Mouse (Mus musculus): ENCODE measurements around the gene Cavin1.

Gene Cavin1

DNA sequence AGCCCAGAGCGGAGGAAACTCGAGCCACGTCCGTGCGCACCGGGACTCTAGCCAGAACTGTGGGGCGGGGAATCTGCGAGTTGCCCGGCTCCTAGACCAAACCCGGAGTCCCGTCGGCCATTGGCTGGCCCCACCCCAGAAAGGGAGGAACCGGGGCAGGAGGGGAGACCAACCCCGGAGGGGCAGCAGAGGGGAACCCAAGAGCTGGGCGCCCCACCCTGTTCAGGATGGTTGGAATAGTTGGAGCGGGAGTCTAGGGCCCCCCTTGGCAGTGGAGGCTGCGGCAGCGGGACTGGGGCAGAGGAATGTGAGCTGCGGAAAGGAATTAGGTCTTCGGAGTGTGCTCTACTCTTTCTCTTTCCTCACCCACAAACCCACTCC is at the start of gene Cavin1:
Cavin1 (minus strand) TSS at position 331 of the 381 bp plus-strand sequence.
- DNase-seq (ENCODE audit: low read depth) = no peak

DNA sequence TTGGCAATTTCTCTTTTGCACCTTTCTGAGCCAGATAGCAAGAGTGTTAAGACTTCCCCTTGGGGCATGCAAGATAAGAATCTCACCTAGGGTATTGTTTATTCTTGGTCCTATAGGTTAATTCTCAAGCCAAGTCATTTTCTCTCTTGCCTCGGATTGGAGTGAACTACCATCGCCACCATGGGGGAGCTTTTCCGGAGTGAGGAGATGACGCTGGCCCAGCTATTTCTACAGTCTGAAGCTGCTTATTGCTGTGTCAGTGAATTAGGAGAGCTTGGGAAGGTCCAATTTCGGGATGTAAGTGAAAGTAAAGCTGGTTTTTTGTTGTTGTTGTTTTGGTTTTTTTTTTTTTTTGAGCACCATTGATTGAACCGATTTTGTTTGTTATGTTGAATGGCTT is 41.0 kb upstream of the Cavin1 start:
- DNase-seq (ENCODE audit: low read depth) = no peak

DNA sequence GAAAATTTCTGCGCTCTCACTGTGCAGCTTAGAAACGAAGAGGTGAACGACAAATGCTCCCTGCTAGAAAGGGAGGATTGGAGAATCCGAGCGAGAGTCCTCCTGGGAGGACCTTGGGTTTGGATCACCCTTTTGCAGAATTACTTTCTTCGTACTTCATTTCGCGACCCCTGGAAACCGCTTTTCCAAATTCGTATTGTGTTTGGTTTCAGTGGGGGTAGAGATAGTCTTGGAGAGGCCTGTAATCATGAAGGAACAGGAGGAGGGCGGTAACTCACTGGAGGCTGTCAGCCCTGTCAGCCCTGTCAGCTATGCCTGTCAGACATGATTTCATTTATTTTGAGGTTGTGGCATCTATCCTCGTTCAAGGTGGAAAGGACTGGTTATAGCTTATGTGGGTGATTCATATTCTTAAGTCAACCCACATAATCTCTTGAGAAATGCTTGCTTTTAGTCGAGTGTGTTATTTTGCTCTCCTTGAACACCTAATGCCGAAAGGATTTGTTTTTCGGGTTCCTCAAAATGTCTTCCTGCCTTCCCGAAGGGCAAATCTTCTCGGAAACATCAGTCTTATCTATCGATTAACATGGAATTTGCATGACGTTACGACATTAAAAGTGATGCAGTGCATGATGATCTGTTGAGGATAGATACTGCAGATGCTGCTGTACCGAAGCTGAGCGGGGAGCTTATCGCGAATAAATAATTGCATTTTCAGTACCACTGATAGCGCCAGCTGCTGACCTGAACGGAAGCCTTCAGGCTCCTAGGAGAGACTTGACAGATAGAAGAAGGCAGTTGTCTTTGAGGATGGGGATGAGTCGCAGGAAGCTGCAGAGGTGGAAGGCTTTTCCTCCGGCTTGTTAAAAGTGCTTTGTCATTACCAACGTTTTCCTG is 39.4 kb upstream of the Cavin1 start:
- DNase-seq (ENCODE audit: low read depth) = peak; percentile 60

DNA sequence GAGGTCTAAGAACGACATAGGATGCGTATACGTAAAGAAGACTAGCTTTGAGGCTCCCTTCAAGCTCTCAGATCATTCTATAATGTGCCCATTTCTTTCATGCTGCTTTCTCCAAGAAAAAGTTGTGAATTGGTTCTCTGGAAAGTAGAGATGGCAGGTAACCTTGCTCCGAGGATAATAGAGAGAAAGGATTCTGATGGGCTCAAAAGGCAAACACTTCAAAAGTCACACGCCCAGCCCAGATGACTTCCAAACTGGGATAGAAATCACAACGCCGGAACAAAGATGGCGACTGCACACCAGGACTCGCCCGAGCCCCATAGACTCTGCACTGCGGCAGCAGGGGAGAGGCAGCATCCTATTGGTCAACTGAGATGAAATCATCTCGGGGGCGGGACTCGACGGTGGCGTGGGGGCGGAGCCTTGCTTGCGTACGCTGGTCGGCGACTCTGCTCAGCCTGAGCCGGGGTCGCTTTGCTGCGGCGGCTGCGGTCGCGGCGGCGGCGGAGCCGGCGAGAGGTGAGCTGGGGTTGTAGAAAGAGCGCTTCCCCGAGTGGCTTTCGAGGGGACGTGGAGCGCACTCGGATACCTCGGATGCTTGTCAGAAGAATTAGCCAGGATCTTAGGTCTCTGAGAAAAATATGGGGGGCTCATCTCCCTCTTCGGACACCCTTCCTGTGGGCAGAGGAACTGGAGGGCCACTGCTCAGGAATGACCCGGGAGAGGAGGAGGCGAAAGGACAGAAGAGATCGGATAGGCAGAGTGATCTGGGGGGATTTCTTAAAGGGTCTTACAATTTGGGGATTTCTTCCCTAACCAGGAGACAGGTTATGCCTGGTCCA is 38.6 kb upstream of the Cavin1 start, which contains the start of gene Atp6v0a1:
Atp6v0a1 (plus strand) TSS at position 407 of the 842 bp plus-strand sequence.
- DNase-seq (ENCODE audit: low read depth) = peak; percentile 95

DNA sequence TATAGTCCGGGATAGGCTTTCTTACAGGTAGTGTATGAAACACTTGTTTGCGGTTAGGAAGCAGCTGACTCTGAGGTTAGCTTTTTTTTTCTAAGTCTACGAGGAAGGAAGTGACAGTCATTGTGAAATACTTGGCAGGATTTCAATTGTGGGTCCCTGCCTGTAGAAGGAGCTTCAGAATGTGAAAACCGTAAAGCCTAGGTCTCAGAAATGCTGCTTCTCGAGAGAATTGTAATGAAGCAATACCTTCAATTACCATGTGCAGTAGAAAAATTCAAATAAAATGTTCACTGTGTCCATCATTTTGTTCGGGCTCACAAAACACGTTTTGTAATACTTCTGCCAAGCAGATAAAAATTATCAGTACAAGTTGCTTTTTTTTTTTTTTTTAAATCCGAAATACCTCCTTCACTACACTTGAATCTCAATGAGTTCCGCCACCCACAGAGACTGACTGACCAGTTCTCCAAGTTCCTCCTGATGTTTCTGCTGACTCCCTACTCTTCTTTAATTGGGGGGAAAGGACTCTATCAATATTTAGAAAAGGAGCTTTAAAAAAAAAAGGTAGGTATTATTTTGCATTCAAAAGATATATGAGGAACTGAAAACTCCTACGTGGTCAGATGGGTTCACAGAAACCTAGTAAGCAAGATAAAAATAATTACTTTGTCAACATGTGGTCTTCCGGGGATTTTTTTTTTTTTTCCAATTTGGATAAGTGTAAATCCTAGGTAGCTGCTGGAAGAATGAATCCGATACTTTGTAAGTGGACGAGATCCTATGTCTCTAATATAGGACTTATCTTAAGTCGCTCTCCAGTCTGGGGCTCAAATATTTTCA is 37.7 kb upstream of the Cavin1 start:
- peak; percentile 92 for DNase-seq (ENCODE audit: low read depth)

DNA sequence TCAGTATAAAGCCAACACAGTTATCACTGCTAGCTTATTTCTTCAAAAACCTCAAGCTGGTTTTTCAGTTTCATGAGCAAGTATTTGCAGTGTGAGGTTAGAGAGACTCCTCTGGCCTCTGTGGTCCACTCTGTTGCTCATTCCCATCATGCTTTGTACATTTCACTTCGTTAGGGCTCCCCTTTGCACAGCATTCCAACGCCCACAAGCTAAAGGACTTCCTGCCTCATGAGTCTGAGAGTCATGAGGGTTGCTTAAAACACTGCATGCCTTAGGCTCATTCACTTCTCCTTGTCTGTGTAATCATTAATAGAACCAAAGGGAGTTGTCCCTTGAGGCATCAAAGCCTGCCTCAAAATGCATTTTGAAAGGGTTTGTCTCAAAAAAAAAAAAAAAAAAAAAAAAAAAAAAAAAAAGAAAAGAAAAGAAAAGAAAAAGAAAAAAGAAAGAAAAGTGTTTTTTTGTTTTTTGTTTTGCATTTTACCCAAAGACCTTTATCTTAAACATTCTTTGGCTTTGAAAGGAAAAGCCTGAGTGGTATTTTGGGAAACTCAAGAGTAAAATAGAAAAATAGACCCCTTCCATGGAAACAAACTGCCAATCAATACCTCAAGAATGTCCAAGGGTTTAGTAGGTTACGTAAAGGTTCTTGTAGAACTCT is 32.5 kb upstream of the Cavin1 start:
- peak; percentile 40 for DNase-seq (ENCODE audit: low read depth)

DNA sequence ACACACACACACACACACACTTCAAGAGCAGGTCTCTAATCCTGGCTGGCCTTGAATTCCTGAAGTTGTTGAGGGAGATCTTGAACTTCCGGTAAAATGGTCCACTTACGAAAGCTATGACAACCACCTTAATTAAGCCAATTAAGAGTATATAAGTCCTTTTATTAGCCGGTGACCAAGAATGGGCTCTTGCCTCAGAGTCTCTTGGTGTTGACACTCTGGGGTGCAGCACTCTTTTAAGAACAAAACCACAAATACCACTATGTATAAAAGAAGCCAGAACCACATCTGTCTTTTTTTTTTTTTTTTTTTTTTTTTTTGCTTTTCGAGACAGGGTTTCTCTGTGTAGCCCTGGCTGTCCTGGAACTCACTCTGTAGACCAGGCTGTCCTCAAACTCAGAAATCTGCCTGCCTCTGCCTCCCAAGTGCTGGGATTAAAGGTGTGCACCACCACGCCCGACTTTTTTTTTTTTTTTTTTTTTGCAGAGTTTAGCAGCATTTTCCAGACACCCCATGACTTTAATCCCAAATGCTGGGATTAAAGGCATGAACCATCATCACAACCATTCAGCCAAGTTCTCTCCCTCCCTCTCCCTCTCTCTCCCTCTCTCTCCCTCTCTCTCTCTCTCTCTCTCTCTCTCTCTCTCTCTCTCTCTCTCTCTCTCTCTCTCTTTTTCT is 31.3 kb upstream of the Cavin1 start:
- DNase-seq (ENCODE audit: low read depth) = peak; percentile 46

DNA sequence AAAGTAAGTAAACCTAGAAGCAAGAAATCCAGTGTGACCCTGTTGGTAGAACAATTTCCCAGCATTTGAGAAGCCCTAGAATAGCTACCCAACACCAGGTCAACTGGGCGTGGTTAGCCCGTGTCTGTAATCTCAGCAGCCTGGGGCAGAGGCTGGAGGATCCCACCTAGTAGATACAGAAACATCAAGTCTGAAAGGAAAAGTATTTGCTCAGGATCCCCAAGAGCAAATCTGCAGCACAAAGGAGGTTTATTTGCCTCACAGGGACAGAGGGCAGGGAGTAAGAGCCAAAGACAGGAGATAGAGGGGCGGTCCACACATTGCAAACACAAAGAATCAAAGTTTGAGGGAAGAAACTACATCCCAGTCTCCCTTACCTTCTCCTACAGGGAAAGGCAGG is 28.6 kb upstream of the Cavin1 start:
- DNase-seq (ENCODE audit: low read depth) = no peak

DNA sequence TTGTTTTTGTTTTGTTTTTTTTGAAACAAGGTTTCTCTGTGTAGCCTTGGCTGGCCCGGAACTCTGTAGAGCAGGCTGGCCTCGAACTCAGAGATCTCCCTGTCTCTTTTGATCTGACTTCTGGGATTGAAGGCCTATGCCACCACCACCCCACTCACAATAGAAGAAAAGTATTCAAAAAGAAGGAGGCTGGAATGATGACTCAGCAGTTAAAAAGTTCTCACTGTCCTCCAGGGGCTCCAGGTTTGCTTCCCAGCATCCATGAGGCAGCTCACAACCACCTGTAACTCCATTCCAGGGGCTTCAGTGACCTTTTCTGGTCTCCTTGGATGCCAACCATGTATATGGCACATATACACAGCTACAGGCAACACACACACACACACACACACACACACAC is 28.1 kb upstream of the Cavin1 start:
- no peak for DNase-seq (ENCODE audit: low read depth)

DNA sequence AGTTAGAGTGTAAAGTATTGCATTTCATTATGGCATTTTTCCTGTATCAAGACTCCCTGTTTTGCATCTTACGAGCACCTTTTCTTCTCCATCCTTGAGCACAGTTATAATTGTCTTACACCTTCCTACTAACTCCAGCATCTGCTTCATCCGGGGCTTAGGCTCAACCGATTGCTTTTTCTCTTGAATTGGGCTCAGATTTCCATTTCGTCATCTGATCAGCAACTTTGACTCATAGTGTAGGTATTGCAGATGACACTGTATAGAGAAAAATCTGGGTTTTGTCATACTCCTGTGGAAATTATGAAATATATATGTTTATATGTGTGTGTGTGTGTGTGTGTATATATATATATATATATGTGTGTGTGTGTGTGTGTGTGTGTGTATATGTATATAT is 25.8 kb upstream of the Cavin1 start:
- DNase-seq (ENCODE audit: low read depth) = no peak

DNA sequence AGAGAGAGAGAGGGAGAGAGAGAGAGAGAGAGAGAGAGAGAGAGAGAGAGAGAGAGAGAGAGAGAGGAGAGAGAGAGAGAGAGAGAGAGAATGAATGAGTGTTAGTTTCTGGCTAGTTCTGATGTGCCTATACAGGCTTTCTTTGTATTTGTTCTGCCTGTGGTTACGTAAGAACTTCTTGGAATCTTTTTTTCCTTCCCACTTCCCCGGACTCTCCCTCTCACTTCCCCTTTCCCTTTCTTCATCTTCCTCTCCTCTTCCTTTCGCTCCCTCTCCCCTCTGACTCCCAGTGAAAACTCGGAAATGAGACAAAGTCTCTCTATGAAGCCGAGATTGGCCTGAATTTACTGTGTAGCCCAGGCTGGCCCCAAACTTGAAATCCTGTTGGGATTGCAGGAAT is 24.0 kb upstream of the Cavin1 start:
- no peak for DNase-seq (ENCODE audit: low read depth)

DNA sequence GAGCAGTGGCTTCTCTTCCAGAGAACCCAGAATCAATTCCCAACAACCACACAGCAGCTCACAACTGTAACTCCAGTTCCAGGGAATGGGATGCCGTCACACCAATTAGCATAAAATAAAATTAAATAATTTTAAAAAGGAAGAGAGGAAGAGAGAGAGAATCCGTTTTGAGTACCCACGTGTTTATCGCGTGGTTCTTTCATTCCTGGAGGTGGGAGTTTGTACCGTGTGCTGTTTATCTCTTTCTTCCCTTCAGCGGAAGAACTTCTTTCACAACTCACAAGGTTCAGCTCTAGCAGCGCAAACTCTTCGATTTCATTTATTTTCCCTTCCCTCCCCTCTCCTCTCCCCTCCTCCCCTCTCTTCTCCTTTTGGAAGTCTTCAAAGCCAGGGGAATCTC is 23.5 kb upstream of the Cavin1 start:
- DNase-seq (ENCODE audit: low read depth) = no peak

DNA sequence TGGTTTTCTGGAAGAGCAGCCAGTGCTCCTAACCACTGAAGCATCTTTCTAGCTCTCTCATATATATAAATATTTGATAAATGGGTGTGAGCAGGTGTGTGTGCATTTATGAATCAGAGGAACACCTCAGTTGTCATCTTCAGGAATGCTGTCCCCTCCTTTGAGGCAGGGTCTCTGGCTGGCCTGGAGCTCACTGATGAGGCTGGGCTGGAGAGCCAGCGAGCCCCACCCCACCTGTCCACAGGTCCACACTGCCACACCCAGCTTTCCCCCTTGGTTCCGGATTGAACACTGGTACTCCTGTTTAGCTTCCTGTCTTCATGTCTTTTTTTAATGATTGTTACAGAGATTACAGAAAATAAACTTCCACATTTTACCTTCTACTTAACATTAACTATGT is 22.8 kb upstream of the Cavin1 start:
- DNase-seq (ENCODE audit: low read depth) = no peak

DNA sequence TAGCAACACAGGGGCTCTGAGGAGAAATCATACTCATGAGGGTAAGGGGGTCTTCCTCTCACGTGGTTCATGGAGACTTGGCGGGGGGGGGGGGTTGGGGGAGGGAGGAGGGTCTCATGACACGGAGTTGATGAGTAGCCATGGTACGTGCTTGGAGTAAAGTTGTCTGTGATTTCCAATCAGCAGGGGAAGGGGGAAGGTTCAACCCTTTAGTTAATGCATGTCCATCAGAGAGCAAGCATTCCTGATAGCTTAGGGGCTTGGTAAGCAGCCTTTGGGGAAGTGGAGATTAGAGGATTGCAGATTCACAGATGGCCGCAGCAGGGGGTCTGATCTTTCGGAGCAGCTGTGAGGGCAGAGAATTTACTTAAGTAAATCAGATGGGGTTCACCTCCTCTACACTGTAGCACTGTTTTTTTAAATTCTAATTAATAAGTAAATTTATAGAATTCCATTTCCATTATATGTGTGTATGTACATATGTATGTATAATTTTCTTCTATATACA is 20.4 kb upstream of the Cavin1 start:
- no peak for DNase-seq (ENCODE audit: low read depth)

DNA sequence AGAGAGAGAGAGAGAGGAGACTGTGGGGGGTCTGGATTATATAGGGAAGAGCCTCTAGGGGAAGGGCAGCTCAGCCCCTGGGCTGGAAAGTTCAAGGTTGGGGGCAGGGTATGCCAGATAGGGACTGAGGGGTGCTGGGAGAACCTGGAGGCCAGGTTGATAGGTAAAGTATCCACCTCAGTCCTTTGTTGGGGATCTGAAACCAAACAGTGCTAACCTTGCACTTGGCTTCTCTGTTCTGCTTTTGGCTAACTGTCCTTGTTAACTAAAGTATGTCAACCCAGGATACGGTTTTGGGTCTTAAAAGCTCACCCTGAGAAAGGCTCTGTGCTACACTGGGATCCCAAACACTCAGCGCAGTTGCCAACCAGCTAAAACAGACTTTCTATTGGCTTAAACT is 19.0 kb upstream of the Cavin1 start:
- DNase-seq (ENCODE audit: low read depth) = no peak

DNA sequence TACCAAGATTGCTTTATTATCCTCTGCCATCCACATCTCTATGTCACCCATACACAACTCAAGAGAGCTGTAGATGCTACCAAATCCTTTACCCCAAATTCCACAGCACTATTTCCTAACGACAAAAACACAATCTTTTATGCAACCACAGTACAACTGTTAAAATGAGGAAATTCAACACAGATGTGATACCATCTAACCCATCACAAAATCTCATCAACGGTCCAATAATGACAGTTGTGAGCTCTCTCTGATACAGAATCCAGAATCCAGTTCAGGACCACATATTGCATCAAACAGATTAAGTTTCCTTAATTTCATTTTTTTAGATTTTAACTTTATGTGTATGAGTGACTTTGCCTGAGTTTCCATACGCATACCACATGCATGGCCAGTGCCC is 18.0 kb upstream of the Cavin1 start:
- DNase-seq (ENCODE audit: low read depth) = no peak

DNA sequence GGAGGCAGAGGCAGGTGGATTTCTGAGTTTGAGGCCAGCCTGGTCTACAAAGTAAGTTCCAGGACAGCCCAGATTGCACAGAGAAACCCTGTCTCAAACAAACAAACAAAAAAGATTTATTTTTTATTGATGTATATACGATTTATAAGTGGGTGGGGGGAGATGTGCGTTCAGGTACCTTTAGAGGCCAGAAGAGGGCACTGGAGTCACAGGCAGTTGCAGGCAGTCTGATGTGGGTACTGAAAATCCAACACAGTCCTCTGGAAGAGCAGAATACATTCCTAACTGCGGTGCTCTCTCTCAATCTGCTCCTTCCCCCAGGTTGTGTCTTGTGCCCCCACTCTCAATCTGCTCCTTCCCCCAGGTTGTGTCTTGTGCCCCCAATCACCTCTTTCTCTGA is 14.9 kb upstream of the Cavin1 start:
- peak; percentile 41 for DNase-seq (ENCODE audit: low read depth)

DNA sequence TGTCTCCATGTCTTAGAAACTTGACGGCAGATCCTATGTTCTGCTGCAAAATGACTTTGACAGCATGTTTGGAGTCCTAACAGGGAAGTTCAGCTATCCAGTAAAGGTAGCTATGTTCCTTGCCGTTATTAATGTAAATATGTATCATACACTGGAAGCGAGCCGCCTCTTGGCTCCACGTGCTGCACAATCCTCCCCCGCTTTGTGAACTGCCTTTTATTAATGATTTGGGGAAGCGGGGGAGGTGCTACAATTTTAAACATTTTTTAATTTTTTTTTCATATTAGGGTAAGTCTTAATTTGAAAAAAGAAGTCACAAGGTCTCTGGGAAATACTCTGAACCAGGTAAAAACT is 13.1 kb upstream of the Cavin1 start:
- no peak for DNase-seq (ENCODE audit: low read depth)

DNA sequence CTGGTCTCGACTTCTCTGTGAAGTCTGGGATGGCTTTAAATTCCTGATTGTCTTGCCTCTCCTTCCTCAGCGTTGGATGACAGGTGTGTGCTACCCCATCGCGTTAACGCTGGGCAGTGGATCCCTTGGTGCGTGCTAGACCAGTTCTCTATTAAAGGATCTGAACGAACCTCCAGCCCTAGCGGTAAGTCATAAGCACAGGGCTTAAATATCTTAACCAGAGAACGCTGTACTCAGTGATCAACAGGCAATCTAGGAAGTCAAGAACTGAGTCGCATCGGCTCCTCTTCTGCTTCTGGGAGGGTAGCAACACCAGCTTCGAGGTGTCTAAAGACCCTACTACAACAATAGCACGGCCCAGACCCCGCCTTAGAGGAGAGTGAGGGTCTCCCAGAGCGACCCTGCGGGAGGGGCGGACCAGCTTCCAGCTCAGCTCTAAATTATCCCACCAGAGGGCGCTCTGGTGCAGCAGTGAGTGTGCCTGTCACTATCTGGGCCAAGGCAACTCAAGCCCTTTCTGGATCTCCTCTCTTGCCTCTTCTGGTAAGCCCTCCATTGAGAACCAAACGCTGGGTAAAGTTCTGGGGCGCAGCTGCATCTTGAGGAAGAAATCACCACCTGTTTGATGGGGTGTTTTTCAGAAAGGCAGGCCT is 12.6 kb upstream of the Cavin1 start:
- DNase-seq (ENCODE audit: low read depth) = peak; percentile 91

DNA sequence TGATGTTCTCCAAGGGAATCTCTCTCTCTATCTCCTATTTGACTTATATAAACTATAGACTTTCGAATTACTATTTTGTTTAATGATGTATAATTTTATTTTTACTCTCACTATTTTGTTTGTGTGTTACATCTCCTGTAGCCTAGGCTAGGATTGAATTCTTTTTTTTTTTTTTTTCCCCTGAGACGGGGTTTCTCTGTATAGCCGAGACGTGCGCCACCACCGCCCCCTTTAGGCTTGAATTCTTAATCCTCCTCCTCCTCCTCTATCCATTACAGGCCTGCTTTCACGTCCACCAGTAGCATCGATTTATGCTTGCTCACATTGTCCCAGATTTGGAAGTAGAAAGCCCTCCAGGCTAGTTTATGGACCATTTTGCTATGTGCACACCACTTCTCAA is 11.4 kb upstream of the Cavin1 start:
- DNase-seq (ENCODE audit: low read depth) = no peak
